Mouse (Mus musculus) lung, embryonic 15.5 days (tissue): ENCODE measurements around the gene Tspan5. TPM values are rescaled to one million over a fixed set of nuclear protein-coding genes. Genes with fewer than 3 reads are reported as not detected.

Source experiments
- ATAC-seq: fragments of 200-750 bp; cut with Nextera tagmentation; 2 replicates; pipeline ENCODE4 v1.8.0; 2017; ENCODE audit warnings: moderate number of reproducible peaks, borderline replicate concordance; ENCODE audit not compliant: low FRiP score, low TSS enrichment; ENCODE audit errors: extremely low read depth
- H3K27ac ChIP-seq: fragments of 300-500 bp; sonication (generic); 2 replicates; pipeline ENCODE4 v1.5.1; 2015; ENCODE audit warnings: moderate library complexity, mild to moderate bottlenecking, inconsistent platforms
- H3K27me3 ChIP-seq: fragments of 300-500 bp; sonication (generic); 2 replicates; pipeline ENCODE4 v1.6.1; 2015; ENCODE audit warnings: inconsistent platforms
- H3K36me3 ChIP-seq: fragments of 300-500 bp; sonication (generic); 2 replicates; pipeline ENCODE4 v1.6.1; 2015; ENCODE audit warnings: inconsistent platforms
- H3K4me1 ChIP-seq: fragments of 300-500 bp; sonication (generic); 2 replicates; pipeline ENCODE4 v1.6.1; 2015; ENCODE audit warnings: inconsistent platforms
- H3K4me2 ChIP-seq: fragments of 300-500 bp; sonication (generic); 2 replicates; pipeline ENCODE4 v1.6.1; 2015; ENCODE audit warnings: inconsistent platforms, mild to moderate bottlenecking, moderate library complexity
- H3K4me3 ChIP-seq: fragments of 300-500 bp; sonication (generic); 2 replicates; pipeline ENCODE4 v1.5.1; 2015; ENCODE audit warnings: mild to moderate bottlenecking, inconsistent platforms
- H3K9ac ChIP-seq: fragments of 300-500 bp; sonication (generic); 2 replicates; pipeline ENCODE4 v1.6.1; 2015; ENCODE audit warnings: inconsistent platforms
- H3K9me3 ChIP-seq: fragments of 300-500 bp; sonication (generic); 2 replicates; pipeline ENCODE4 v1.6.1; 2016; ENCODE audit warnings: inconsistent platforms
- WGBS: fragments of 180-500 bp; shearing (Covaris S2); methylation state at CpG from one replicate; pipeline ENCODE4 v1.1.7; 2015; 5-methylcytosine and 5-hydroxymethylcytosine counted together
- polyA plus RNA-seq: library from polyadenylated mRNA; unstranded; fragments of >200 nt; fragmentation: Nextera tagmentation; extraction: Ambion mirVana; gene quantifications from 2 replicates; pipeline ENCODE4 v1.2.1, GENCODE M21; 2015

Gene Tspan5
- polyA plus RNA-seq, 1 experiment from 2014 or later = 30.3 TPM

GRCm38 (mm10) chr3:138745596-138745995 is 3.6 kb downstream of the Tspan5 start:
- Histone ChIP-seq H3K4me1 (peaks cover 27% of the 10 kb centered on the region), H3K27me3 (peaks cover 11% of the 10 kb centered on the region), H3K9me3 (no peaks in the 10 kb centered on the region), H3K36me3 (no peaks in the 10 kb centered on the region), H3K27ac (no peak overlapping the region), H3K4me2 (no peak overlapping the region), H3K4me3 (no peak overlapping the region), H3K9ac (no peak overlapping the region)
- no peak for ATAC-seq
- WGBS = 80% methylated on average over 4 of the region's 4 CpGs

- no peak overlapping the region for H3K4me2 ChIP-seq
- no peaks in the 10 kb centered on the region for H3K9me3 ChIP-seq
- WGBS = 89% methylated on average over 8 of the region's 8 CpGs
- H3K27me3 ChIP-seq = peaks cover 2% of the 10 kb centered on the region
- H3K36me3 ChIP-seq = no peaks in the 10 kb centered on the region
- H3K4me1 ChIP-seq = peaks cover 21% of the 10 kb centered on the region
- no peak overlapping the region for H3K4me3 ChIP-seq
- no peak for ATAC-seq
- no peak overlapping the region for H3K27ac ChIP-seq
- H3K9ac ChIP-seq = no peak overlapping the region
Observed at GRCm38 (mm10) chr3:138746556-138746955, 4.6 kb downstream of the Tspan5 start.

GRCm38 (mm10) chr3:138747035-138747434 is 5.0 kb downstream of the Tspan5 start:
- Histone ChIP-seq H3K4me2 (no peak overlapping the region), H3K36me3 (no peaks in the 10 kb centered on the region), H3K9ac (no peak overlapping the region), H3K27ac (no peak overlapping the region), H3K4me3 (no peak overlapping the region), H3K4me1 (peaks cover 18% of the 10 kb centered on the region), H3K9me3 (no peaks in the 10 kb centered on the region), H3K27me3 (peaks cover 1% of the 10 kb centered on the region; the same call in 1 of the 2 replicates)
- 77% methylated on average over 5 of the region's 5 CpGs for WGBS
- no peak for ATAC-seq

GRCm38 (mm10) chr3:138747985-138748384 is 6.0 kb downstream of the Tspan5 start:
- H3K27ac ChIP-seq = no peak overlapping the region
- H3K9me3 ChIP-seq = no peaks in the 10 kb centered on the region
- H3K4me1 ChIP-seq = peaks cover 20% of the 10 kb centered on the region
- no peak overlapping the region for H3K9ac ChIP-seq
- ATAC-seq = no peak
- H3K27me3 ChIP-seq = peaks cover 4% of the 10 kb centered on the region; the same call in 1 of the 2 replicates
- no peak overlapping the region for H3K4me2 ChIP-seq
- H3K36me3 ChIP-seq = no peaks in the 10 kb centered on the region
- no peak overlapping the region for H3K4me3 ChIP-seq
- 97% methylated on average over 5 of the region's 5 CpGs for WGBS

GRCm38 (mm10) chr3:138749645-138750044 is 7.7 kb downstream of the Tspan5 start:
- Histone ChIP-seq H3K27ac (no peak overlapping the region), H3K4me1 (peaks cover 12% of the 10 kb centered on the region), H3K4me2 (no peak overlapping the region), H3K4me3 (no peak overlapping the region), H3K36me3 (no peaks in the 10 kb centered on the region), H3K9ac (no peak overlapping the region), H3K9me3 (no peaks in the 10 kb centered on the region), H3K27me3 (peaks cover 4% of the 10 kb centered on the region; the same call in 1 of the 2 replicates)
- no peak for ATAC-seq
- 62% methylated on average over 9 of the region's 9 CpGs for WGBS

- H3K4me2 ChIP-seq = no peak overlapping the region
- 56% methylated on average over 5 of the region's 5 CpGs for WGBS
- H3K4me3 ChIP-seq = no peak overlapping the region
- H3K9me3 ChIP-seq = no peaks in the 10 kb centered on the region
- peaks cover 4% of the 10 kb centered on the region; the same call in 1 of the 2 replicates for H3K27me3 ChIP-seq
- peaks cover 9% of the 10 kb centered on the region for H3K4me1 ChIP-seq
- H3K9ac ChIP-seq = no peak overlapping the region
- no peak for ATAC-seq
- no peaks in the 10 kb centered on the region for H3K36me3 ChIP-seq
- H3K27ac ChIP-seq = no peak overlapping the region
Observed at GRCm38 (mm10) chr3:138751328-138751727, 9.3 kb downstream of the Tspan5 start.

GRCm38 (mm10) chr3:138752056-138752455 is 10.1 kb downstream of the Tspan5 start:
- Histone ChIP-seq H3K36me3 (no peaks in the 10 kb centered on the region), H3K9ac (no peak overlapping the region), H3K27ac (no peak overlapping the region), H3K4me3 (no peak overlapping the region), H3K4me1 (peaks cover 9% of the 10 kb centered on the region), H3K27me3 (peaks cover 4% of the 10 kb centered on the region; the same call in 1 of the 2 replicates), H3K9me3 (no peaks in the 10 kb centered on the region), H3K4me2 (no peak overlapping the region)
- no peak for ATAC-seq
- WGBS = 63% methylated on average over 5 of the region's 5 CpGs

GRCm38 (mm10) chr3:138752769-138753168 is 10.8 kb downstream of the Tspan5 start:
- 47% methylated on average over 3 of the region's 3 CpGs for WGBS
- H3K4me3 ChIP-seq = no peak overlapping the region
- no peaks in the 10 kb centered on the region for H3K36me3 ChIP-seq
- no peak for ATAC-seq
- no peak overlapping the region for H3K9ac ChIP-seq
- H3K27ac ChIP-seq = no peak overlapping the region
- peaks cover 4% of the 10 kb centered on the region; the same call in 1 of the 2 replicates for H3K27me3 ChIP-seq
- peaks cover 9% of the 10 kb centered on the region for H3K4me1 ChIP-seq
- H3K9me3 ChIP-seq = no peaks in the 10 kb centered on the region
- H3K4me2 ChIP-seq = no peak overlapping the region

GRCm38 (mm10) chr3:138753182-138753885 is 11.3 kb downstream of the Tspan5 start:
- H3K4me3 ChIP-seq = no peak overlapping the region
- no peaks in the 10 kb centered on the region for H3K36me3 ChIP-seq
- ATAC-seq = no peak
- no peak overlapping the region; the same call in 1 of the 2 replicates for H3K9ac ChIP-seq
- H3K9me3 ChIP-seq = no peaks in the 10 kb centered on the region
- peaks cover 9% of the 10 kb centered on the region for H3K4me1 ChIP-seq
- no peak overlapping the region for H3K27ac ChIP-seq
- H3K4me2 ChIP-seq = no peak overlapping the region
- peaks cover 4% of the 10 kb centered on the region; the same call in 1 of the 2 replicates for H3K27me3 ChIP-seq
- 14% methylated on average over 12 of the region's 12 CpGs for WGBS

GRCm38 (mm10) chr3:138754328-138754727 is 12.3 kb downstream of the Tspan5 start:
- no peak for ATAC-seq
- WGBS = 73% methylated on average over 5 of the region's 5 CpGs
- Histone ChIP-seq H3K4me1 (peaks cover 17% of the 10 kb centered on the region), H3K36me3 (no peaks in the 10 kb centered on the region), H3K4me3 (no peak overlapping the region), H3K27me3 (peaks cover 4% of the 10 kb centered on the region; the same call in 1 of the 2 replicates), H3K9me3 (no peaks in the 10 kb centered on the region), H3K9ac (no peak overlapping the region), H3K4me2 (no peak overlapping the region), H3K27ac (no peak overlapping the region)

GRCm38 (mm10) chr3:138757283-138757682 is 15.3 kb downstream of the Tspan5 start:
- Histone ChIP-seq H3K4me3 (no peak overlapping the region), H3K9me3 (no peaks in the 10 kb centered on the region), H3K4me1 (peaks cover 34% of the 10 kb centered on the region), H3K9ac (no peak overlapping the region), H3K4me2 (no peak overlapping the region), H3K27ac (no peak overlapping the region), H3K27me3 (peaks cover under 1% of the 10 kb centered on the region; the same call in 1 of the 2 replicates), H3K36me3 (no peaks in the 10 kb centered on the region)
- ATAC-seq = no peak
- WGBS = 97% methylated on average over 2 of the region's 2 CpGs

GRCm38 (mm10) chr3:138759968-138760684 is 18.1 kb downstream of the Tspan5 start:
- Histone ChIP-seq H3K4me2 (peak overlapping the region; percentile 7), H3K36me3 (no peaks in the 10 kb centered on the region), H3K27me3 (no peaks in the 10 kb centered on the region), H3K4me3 (no peak overlapping the region), H3K9ac (no peak overlapping the region), H3K27ac (peak overlapping the region; percentile 57), H3K4me1 (peaks cover 24% of the 10 kb centered on the region), H3K9me3 (no peaks in the 10 kb centered on the region)
- ATAC-seq = no peak; the same call in 1 of the 2 replicates
- 20% methylated on average over 9 of the region's 9 CpGs for WGBS
